Mouse (Mus musculus) stomach, embryonic 15.5 days (tissue): ENCODE data around the gene Shc3. TPM values are rescaled to one million over a fixed set of nuclear protein-coding genes. Genes with fewer than 3 reads are reported as not detected.

Source experiments
- ATAC-seq: fragments of 200-750 bp; cut with Nextera tagmentation; 2 replicates; pipeline ENCODE4 v1.8.0; 2017; ENCODE audit warnings: low read depth, moderate number of reproducible peaks, moderate TSS enrichment; ENCODE audit not compliant: insufficient read depth, low FRiP score
- H3K27ac ChIP-seq: fragments of 300-500 bp; sonication (generic); 2 replicates; pipeline ENCODE4 v1.5.1; 2015; ENCODE audit warnings: mild to moderate bottlenecking, inconsistent platforms
- H3K27me3 ChIP-seq: fragments of 300-500 bp; sonication (generic); replicated peaks from 2 replicates; pipeline ENCODE4 v1.6.1; 2015; ENCODE audit warnings: inconsistent platforms
- H3K36me3 ChIP-seq: fragments of 300-500 bp; sonication (generic); 2 replicates; pipeline ENCODE4 v1.6.1; 2015; ENCODE audit warnings: inconsistent platforms
- H3K4me1 ChIP-seq: fragments of 300-500 bp; sonication (generic); 2 replicates; pipeline ENCODE4 v1.6.1; 2015; ENCODE audit warnings: inconsistent platforms
- H3K4me2 ChIP-seq: fragments of 300-500 bp; sonication (generic); 2 replicates; pipeline ENCODE4 v1.6.1; 2015; ENCODE audit warnings: mild to moderate bottlenecking, inconsistent platforms
- H3K4me3 ChIP-seq: fragments of 300-500 bp; sonication (generic); replicated peaks from 2 replicates; pipeline ENCODE4 v1.5.1; 2015; ENCODE audit warnings: inconsistent platforms
- H3K9ac ChIP-seq: fragments of 300-500 bp; sonication (generic); 2 replicates; pipeline ENCODE4 v1.6.1; 2015; ENCODE audit warnings: inconsistent platforms
- H3K9me3 ChIP-seq: fragments of 300-500 bp; sonication (generic); 2 replicates; pipeline ENCODE4 v1.6.1; 2016; ENCODE audit warnings: inconsistent platforms
- WGBS: fragments of 180-500 bp; shearing (Covaris S2); methylation state at CpG from one replicate; pipeline ENCODE4 v1.1.7; 2015; 5-methylcytosine and 5-hydroxymethylcytosine counted together
- polyA plus RNA-seq: library from polyadenylated mRNA; unstranded; fragments of >200 nt; fragmentation: Nextera tagmentation; extraction: Ambion mirVana; gene quantifications from 2 replicates; pipeline ENCODE4 v1.2.1, GENCODE M21; 2015

Shc3 gene
- polyA plus RNA-seq, 1 experiment from 2014 or later, result 0.35 TPM

DNA sequence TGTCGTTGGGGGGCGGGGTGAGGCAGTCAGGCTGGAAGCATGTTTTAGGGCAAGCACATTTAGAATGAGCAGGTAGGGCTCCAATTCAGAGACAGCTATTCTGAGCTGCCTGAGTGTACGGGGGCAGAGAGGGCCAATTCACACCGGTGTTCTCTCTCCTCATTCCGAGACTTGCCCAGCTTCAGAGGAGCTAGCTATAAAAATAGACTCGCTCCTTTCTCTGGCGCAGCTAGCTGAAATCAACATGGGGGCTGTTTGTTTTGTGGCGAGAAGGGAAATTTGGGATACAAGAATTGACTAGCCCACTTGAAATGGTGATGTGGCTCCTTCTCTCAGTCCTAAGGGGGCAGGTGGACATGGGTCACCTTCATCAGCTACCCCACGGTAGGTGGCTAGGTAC, 60.4 kb downstream of the Shc3 start:
- H3K27ac ChIP-seq, result no peak overlapping the region
- H3K36me3 ChIP-seq, result no peaks in the 10 kb centered on the region
- H3K4me2 ChIP-seq, result no peak overlapping the region
- no peak overlapping the region for H3K9ac ChIP-seq
- H3K4me1 ChIP-seq, result no peaks in the 10 kb centered on the region
- WGBS, result 84% methylated on average over 9 of the region's 9 CpGs
- no peaks in the 10 kb centered on the region for H3K9me3 ChIP-seq
- no peak for ATAC-seq
- no peak overlapping the region for H3K4me3 ChIP-seq
- H3K27me3 ChIP-seq, result no peaks in the 10 kb centered on the region

DNA sequence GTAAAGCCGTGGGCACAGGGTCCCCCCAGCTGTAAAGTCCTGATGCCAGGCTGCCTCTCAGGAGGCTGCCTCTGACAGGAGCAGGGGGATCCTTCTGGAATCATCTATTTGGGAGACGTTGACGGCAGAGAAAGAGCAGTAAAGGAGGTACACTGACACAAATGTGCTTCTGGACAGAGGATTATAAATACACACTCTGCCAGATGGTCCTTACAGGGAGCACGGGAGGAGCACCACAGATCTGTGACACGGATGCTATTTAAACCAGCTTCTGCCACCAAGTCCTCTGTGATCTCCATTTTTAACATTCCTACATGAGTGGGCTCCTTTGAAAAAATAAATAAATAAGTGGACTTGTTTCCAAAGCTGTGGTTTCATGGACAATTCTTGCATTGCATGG, 63.5 kb downstream of the Shc3 start:
- no peak overlapping the region for H3K9ac ChIP-seq
- H3K9me3 ChIP-seq, result no peaks in the 10 kb centered on the region
- H3K27me3 ChIP-seq, result no peaks in the 10 kb centered on the region
- no peak overlapping the region for H3K4me2 ChIP-seq
- H3K27ac ChIP-seq, result no peak overlapping the region
- no peak overlapping the region for H3K4me3 ChIP-seq
- WGBS, result 74% methylated on average over 5 of the region's 5 CpGs
- no peaks in the 10 kb centered on the region for H3K4me1 ChIP-seq
- no peak for ATAC-seq
- H3K36me3 ChIP-seq, result no peaks in the 10 kb centered on the region

DNA sequence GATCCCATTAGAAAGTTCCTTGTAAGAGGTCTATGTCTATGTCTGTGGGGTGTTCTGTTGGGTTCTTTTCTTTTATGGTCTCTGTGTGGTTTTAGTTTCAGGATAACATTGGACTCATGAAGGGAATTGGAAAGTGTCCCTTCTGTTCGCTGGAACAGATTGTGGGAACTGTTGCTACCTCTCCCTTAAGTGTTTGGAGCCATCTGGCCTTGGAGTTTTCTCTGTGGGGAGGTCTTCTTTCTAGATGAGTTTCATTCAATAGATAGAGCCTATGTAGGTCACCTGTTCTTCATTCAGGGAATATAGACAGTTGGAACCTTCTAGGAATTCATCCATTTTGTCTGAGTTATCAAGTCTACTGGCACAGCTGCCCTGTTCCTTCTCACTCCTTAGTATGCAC, 69.5 kb downstream of the Shc3 start:
- H3K9me3 ChIP-seq, result no peaks in the 10 kb centered on the region
- no peak overlapping the region for H3K9ac ChIP-seq
- H3K4me3 ChIP-seq, result no peak overlapping the region
- no peak overlapping the region for H3K27ac ChIP-seq
- 90% methylated on average over 1 of the region's 1 CpGs for WGBS
- no peaks in the 10 kb centered on the region for H3K36me3 ChIP-seq
- no peaks in the 10 kb centered on the region for H3K27me3 ChIP-seq
- ATAC-seq, result no peak
- no peaks in the 10 kb centered on the region for H3K4me1 ChIP-seq
- H3K4me2 ChIP-seq, result no peak overlapping the region

DNA sequence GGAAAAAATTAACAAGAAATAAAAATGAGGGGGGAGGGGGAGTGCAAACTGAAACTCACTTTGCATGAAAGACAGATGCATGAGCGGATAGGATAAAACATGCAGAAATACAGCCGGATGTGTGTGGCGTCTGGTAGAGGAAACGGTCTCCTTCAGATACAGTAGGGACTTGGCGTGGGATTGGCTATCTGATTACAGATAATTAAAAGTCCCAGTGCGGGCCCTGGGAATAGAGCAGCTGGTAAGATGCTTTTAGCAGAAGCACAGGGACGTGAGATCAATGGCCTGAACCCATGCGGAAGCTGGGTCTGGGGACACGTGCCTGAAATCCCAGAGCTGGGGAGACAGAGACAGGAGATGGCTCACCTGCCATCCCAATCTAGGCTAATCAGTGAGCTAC, 75.5 kb downstream of the Shc3 start:
- no peaks in the 10 kb centered on the region for H3K4me1 ChIP-seq
- H3K36me3 ChIP-seq, result no peaks in the 10 kb centered on the region
- H3K4me2 ChIP-seq, result no peak overlapping the region
- no peak overlapping the region for H3K27ac ChIP-seq
- WGBS, result 75% methylated on average over 9 of the region's 9 CpGs
- no peak overlapping the region for H3K9ac ChIP-seq
- ATAC-seq, result no peak
- no peak overlapping the region for H3K4me3 ChIP-seq
- H3K9me3 ChIP-seq, result no peaks in the 10 kb centered on the region
- H3K27me3 ChIP-seq, result no peaks in the 10 kb centered on the region

DNA sequence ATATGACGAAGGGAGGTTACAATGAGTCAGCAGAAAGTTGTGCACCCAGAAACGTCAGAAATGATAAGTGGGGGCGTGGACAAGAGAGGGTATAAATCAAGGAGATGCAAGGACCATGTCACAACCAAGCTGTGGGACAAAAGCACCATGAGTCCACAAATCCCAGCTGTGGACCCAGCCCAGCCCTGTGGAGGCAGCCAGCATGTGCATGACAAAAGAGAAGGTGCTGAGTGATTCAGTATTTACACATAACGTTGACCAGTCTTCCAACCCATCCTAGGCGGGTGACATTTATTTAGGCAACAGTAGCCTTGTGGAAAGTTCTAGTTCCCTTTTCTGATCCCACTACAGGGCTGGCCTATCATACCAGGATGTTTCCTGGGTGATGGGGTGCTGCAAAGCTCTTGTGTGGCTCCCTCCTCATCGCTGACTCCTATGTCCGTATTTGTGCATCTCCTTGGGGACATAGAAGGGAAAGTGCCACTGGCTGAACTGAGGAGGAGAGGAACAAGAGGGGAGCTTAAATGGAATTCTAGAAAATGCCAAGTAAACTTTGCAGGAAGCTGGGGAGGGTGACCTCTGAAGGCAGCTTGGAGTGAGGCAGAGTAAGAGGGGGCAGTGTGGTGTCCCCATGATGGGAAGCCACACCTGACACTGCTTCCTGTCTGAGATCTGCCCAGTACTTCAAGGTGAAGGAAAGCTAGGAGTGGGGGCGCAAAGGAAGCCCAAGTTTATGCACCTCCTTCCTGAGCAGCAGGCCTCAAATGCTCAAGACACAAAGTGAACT, 77.4 kb downstream of the Shc3 start:
- H3K36me3 ChIP-seq, result no peaks in the 10 kb centered on the region
- H3K27me3 ChIP-seq, result no peaks in the 10 kb centered on the region
- no peaks in the 10 kb centered on the region for H3K4me1 ChIP-seq
- H3K4me2 ChIP-seq, result no peak overlapping the region
- H3K4me3 ChIP-seq, result no peak overlapping the region
- no peak overlapping the region for H3K9ac ChIP-seq
- 61% methylated on average over 8 of the region's 8 CpGs for WGBS
- no peaks in the 10 kb centered on the region for H3K9me3 ChIP-seq
- H3K27ac ChIP-seq, result no peak overlapping the region
- no peak for ATAC-seq

DNA sequence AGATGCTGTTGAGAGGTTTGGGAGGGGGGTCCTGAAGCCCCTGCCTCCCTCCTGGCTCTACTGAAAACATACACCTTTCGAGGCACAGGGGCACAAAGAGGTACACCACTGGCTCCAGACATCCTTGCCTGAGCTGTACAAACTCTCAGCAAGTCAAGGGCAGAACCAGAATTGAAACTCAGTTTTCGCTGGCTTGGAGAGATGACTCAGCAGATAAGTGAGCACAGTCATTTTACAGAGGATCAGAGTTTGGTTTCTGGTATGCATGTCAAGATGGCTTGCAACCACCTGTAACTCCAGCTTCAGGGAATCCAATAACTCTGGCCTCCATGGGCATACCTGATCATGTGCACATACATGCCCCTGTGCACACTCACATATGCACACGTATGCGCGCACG, 79.0 kb downstream of the Shc3 start:
- 88% methylated on average over 6 of the region's 6 CpGs for WGBS
- no peaks in the 10 kb centered on the region for H3K4me1 ChIP-seq
- H3K9ac ChIP-seq, result no peak overlapping the region
- no peaks in the 10 kb centered on the region for H3K27me3 ChIP-seq
- H3K27ac ChIP-seq, result no peak overlapping the region
- no peak for ATAC-seq
- no peak overlapping the region for H3K4me3 ChIP-seq
- no peaks in the 10 kb centered on the region for H3K9me3 ChIP-seq
- H3K4me2 ChIP-seq, result no peak overlapping the region
- no peaks in the 10 kb centered on the region for H3K36me3 ChIP-seq

DNA sequence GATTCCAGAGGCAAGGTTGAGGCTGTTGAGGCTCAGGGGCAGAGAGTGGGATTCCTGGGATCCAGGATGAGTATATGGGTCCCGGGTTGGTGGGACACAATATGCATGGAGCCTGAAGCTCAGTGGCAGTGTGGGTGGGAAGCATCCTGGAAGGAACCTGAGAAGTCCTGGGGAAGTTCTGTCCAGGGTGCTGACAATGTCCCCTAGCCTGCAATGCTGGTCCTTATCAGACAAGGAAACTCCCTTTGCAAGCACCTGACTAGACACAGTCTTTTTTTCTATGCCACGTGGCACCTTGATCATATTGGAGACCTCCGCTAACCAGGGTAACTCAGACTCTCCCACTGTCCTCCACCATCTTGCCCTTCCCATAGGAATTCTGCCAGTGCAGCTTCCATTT, 80.3 kb downstream of the Shc3 start:
- H3K4me3 ChIP-seq, result no peak overlapping the region
- H3K36me3 ChIP-seq, result no peaks in the 10 kb centered on the region
- no peak overlapping the region for H3K27ac ChIP-seq
- ATAC-seq, result no peak
- H3K4me2 ChIP-seq, result no peak overlapping the region
- no peak overlapping the region for H3K9ac ChIP-seq
- no peaks in the 10 kb centered on the region for H3K9me3 ChIP-seq
- H3K4me1 ChIP-seq, result no peaks in the 10 kb centered on the region
- H3K27me3 ChIP-seq, result no peaks in the 10 kb centered on the region
- 66% methylated on average over 3 of the region's 3 CpGs for WGBS

DNA sequence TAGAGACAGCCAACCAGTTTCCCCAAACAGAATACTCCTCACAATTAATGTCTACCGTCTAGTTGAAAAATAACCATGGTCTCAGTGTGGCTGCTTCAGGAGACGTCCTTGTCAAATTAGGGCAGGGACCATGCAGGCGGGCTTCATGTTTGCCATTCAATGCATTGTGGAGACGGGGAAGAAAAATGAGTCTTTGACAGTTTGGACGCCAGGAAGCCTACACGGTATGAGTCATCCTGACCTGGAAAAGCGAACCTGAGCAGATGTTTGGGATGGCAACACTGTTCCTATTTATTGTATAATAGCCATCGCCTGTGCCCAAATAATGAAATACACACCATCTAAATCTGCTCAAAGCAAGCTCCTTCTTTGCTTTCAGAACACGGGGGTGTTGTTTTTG, 83.9 kb downstream of the Shc3 start:
- Histone ChIP-seq H3K9ac (no peak overlapping the region), H3K9me3 (no peaks in the 10 kb centered on the region), H3K4me1 (no peaks in the 10 kb centered on the region), H3K4me3 (no peak overlapping the region), H3K36me3 (no peaks in the 10 kb centered on the region), H3K27me3 (no peaks in the 10 kb centered on the region), H3K4me2 (no peak overlapping the region), H3K27ac (no peak overlapping the region)
- 63% methylated on average over 9 of the region's 9 CpGs for WGBS
- no peak for ATAC-seq

DNA sequence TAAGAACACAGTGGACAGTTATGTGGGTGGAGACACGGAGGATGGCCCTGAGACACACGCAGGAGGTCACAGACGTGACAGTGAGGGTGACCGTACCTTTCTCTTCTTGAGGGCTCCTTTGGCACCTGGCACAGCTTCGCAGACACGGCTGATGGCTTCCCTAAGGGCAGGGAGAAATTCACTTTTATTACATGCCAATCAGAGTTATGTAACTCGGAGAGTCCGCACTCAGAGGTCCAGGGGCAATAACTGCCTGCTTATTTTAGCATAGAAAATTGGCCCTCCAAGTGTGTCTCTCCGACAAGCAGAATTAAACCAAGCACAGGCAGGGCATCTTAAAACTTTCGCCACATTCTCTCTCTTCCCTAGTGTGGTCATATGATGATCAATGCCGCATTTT, 86.4 kb downstream of the Shc3 start:
- no peaks in the 10 kb centered on the region for H3K4me1 ChIP-seq
- H3K4me3 ChIP-seq, result no peak overlapping the region
- WGBS, result 82% methylated on average over 11 of the region's 11 CpGs
- H3K27ac ChIP-seq, result no peak overlapping the region
- no peak overlapping the region for H3K4me2 ChIP-seq
- no peaks in the 10 kb centered on the region for H3K9me3 ChIP-seq
- no peaks in the 10 kb centered on the region for H3K36me3 ChIP-seq
- H3K9ac ChIP-seq, result no peak overlapping the region
- H3K27me3 ChIP-seq, result no peaks in the 10 kb centered on the region
- no peak for ATAC-seq

DNA sequence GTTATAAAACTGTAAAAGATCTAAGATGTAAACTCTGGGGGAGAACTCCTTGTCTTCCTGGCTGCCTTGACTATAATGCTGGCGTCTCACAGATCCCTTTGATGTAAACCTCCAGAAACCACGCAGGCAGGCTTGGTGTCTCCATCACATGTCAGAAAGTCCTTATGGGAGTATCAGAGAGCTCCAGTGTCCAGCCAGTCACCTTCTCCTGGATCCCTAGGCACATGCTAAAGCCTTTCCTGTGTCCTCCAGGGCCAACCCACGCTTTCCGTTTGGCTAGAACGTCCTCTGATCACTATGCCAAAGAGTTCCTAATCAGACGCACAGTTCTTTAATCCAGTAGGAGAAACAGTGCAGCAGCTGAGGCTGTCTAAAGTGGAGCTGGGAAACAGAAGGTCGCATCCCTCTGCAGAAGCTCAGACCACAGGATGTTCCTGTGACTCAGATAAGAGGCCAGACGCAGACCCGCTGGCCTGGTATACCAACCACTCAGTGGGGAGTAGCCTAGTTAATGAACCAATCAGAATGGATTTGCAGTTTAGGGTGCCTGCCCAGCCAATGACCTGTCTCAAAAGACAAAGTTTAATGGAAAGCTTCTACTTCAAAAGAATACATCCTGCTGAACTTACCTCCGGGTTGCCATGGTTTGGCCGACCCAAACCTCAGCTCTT, 88.7 kb downstream of the Shc3 start:
- H3K4me2 ChIP-seq, result no peak overlapping the region
- no peaks in the 10 kb centered on the region for H3K4me1 ChIP-seq
- no peak overlapping the region for H3K27ac ChIP-seq
- H3K4me3 ChIP-seq, result no peak overlapping the region
- no peaks in the 10 kb centered on the region for H3K9me3 ChIP-seq
- ATAC-seq, result no peak
- 70% methylated on average over 11 of the region's 11 CpGs for WGBS
- no peaks in the 10 kb centered on the region for H3K36me3 ChIP-seq
- no peak overlapping the region for H3K9ac ChIP-seq
- H3K27me3 ChIP-seq, result no peaks in the 10 kb centered on the region

DNA sequence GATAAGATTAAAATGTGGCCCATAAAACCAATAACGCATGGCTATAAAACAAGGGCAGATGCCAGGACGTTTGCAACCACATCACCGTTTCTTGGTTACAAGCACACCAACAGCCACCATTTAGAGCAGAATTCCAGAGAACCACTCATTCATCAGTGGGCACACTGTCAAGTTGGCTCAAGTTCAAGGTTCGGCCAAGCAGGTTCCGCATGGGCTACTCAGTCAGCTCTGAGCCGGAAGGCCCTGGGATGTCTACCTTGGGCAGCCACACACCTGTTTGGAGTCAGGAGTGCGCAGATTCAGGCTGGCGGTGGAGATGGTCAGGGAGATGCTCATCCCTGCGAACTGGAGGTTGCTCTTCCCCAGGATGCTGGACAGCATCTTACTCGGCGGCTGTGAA, 89.4 kb downstream of the Shc3 start:
- 85% methylated on average over 11 of the region's 11 CpGs for WGBS

DNA sequence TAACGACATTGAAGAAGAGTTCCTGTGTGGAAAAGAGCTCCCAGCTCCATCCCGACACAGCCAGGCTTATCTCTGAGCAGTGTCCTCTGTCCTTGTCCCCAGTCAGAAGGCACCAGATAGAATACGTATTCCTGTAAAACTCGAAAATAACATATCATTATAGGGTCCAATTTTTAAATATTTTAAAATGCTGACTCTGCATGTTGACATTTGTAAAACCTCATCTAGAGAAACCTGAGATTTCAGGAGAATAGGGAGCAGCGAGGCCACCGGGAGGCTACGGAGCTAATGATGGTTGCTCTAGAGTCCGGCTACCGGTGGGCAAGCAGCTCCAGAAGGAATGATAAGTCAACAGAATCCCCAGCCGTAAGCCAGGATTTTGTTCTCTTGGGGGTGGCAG, 92.2 kb downstream of the Shc3 start:
- Histone ChIP-seq H3K4me2 (no peak overlapping the region), H3K36me3 (no peaks in the 10 kb centered on the region), H3K4me1 (no peaks in the 10 kb centered on the region), H3K27ac (no peak overlapping the region), H3K27me3 (no peaks in the 10 kb centered on the region), H3K9me3 (no peaks in the 10 kb centered on the region), H3K4me3 (no peak overlapping the region), H3K9ac (no peak overlapping the region)
- ATAC-seq, result no peak
- WGBS, result 80% methylated on average over 10 of the region's 10 CpGs

More for the DNA sequence above, 89.4 kb downstream of the Shc3 start:
- Histone ChIP-seq H3K27me3 (no peaks in the 10 kb centered on the region), H3K9ac (no peak overlapping the region), H3K4me1 (no peaks in the 10 kb centered on the region), H3K27ac (no peak overlapping the region), H3K4me2 (no peak overlapping the region), H3K9me3 (no peaks in the 10 kb centered on the region), H3K4me3 (no peak overlapping the region), H3K36me3 (no peaks in the 10 kb centered on the region)
- no peak for ATAC-seq
